Mouse (Mus musculus) left cerebral cortex, adult 9 months (tissue): ENCODE results near the gene Tex101.
A peak's percentile ranks its signal among the peaks of the same experiment; 100 is the strongest.
"Not testable (repeated sequence)": the region's sequence is repeated elsewhere in the genome, so short reads cannot be mapped to it uniquely, and the experiment has no call there.

Experiments used
- DNase-seq, 2 experiments: peaks; one replicate each; pipeline ENCODE4 v3.0.0; 2022; ENCODE audit warnings: low spot score in 2 of 2

Tex101 gene

DNA sequence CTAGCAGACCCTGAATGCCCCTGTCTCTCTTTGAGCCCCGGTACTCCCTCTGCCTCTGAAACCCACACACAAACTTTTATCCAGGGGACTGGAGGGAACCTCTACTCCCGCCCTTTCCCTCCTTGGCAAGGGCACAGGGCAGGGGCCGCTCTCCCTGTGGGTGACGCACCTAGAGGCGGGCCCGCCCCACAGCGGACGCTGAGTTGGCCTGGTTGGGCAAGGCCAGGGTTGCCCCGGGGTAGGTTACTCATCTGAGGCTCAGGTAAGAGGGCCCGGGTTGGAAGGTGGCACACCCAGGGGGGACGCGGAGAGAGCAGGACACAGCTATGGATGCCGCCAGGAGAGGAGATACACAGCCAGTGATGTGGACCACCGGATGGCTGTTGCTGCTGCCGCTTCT is 40.2 kb downstream of the Tex101 start, which contains the start of gene Lypd3:
Lypd3 (plus strand) TSS at position 287 of the 400 bp plus-strand sequence.
- no peak for DNase-seq

DNA sequence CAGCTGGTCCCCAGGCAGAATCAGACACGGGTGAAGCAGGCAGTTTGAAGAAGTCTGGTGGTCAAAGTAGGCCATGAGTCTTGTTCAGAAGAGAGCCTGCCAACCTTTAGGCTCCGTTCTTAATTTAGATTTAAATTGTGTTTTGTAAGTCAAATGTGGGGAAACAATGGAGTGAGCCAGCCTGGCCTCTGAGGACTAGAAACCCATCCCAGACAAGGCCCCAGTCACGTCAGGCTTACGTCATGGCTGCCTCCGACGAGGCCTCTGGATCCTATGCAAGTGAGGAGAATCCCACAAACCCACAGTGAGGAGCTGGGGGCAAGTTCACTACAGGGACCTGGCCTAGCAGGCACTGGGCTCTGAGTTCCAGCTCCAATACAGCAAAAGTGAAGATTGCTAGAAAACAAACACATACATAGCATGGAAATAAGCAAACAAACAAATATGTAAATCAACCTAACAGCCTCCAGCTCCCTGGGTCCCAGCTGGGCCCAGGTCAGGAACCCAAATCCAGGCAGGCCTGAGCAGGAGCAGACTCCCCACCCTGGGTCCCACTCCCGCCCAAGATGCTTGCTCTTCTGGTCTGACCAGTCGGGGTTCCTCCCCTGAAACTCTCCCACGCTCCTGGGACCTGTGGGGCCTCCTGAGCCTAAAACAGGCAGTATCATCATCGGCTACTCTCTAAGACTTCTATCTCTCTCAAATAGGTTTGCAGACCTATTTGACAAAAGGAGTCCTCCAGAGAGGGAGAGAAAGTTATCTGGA is 46.2 kb downstream of the Tex101 start:
- no peak for DNase-seq

DNA sequence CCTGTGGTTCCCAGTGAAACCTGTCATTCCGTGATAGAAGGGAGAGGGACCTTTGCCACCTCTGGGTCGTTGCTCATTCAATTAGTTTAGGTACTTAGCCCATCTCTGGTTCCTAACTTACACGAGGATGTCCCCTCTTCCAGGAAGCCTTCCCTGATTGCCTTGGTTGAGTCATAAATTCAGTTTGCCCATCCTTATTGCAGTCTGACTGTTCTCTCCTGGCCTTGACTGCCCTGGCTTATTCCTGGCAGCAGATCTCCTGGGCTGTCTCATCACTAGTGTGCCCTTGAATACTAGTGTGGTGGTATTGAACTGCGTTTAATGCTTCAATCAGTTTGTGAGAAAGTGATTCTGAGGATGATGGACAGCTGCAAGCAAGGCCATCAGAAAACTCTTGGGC is 46.8 kb downstream of the Tex101 start:
- no peak for DNase-seq

DNA sequence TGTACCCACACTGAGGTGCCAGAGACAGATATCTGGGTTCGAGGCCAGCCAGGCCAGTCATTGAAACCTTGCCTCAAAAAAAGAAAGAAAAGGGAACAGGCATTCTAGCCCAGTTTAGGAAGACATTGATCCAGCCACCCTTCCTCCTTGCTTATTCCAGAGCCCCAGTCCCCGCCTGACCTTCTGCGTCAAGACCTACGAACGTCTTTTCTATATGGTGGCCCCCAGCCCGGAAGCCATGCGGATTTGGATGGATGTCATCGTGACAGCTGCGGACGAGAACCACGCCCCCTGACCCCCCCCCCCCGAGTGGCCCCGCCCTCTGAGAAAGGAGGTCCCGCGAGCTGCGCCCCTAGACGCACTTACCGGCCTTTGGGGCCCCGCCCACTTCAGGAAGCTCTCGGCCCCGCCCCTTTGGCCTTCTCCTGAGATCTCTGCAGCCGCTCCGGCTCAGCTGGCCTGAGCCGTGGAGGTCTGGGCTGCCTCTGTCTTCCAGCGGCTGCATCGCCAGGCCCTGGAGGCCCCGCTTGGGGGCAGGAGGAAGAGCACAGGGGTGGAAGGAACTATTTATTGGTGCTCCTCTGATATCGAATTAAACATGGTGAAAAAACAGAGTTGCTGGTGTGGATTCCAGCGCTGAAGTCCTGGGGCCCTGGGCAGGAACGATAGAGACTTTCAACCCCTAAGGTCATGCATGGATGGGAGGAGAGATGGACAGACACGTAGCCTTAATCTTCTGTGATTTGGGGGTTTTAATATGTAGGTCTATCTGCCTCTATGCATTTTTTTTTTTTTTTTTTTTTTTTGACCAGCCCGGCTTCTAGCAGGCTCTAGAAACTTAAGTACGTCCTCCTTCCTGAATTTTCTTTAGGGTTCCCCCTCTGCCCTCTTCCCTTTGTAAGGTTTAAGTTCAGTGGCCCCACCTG is 47.5 kb downstream of the Tex101 start:
- peak in 1 of 2 experiments; percentile 35 for DNase-seq

DNA sequence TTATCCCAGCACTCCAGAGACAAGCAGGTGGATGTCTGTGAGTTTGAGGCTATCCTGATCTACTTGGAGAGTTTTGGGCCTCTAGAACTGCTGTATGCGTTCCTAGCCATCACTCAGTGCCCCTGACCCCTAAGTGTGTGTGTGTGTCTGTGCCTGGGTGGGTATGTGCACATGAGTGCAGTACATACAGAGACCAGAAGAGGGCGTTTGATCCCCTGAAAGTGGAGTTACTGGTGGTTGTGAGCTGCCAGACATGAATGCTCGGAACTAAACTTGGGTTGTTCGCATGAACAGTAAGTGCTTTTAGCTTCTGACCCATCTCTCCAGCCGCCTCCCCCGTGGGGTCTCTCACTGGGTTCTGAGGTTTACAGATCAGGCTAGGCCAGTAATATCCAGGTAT is 53.5 kb downstream of the Tex101 start:
- no peak for DNase-seq

DNA sequence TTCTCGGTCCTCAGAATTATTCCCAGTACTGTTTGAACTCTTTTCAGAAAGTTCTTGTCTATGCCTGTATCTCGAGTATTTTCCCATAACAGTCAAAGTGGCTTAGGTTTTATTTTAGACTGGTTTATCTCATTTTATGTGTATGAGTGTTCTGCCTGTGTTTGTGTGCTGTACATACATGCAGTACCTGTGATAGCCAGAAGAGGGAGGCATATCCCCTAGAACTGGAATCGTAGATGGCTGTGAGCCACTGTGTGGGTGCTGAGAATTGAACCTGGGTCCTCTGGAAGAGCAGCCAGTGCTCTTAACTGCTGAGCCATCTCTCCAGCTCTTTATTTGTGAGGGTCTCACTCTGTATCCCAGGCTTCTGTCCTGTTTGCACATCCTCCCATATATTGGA is 55.3 kb downstream of the Tex101 start:
- DNase-seq: no peak

DNA sequence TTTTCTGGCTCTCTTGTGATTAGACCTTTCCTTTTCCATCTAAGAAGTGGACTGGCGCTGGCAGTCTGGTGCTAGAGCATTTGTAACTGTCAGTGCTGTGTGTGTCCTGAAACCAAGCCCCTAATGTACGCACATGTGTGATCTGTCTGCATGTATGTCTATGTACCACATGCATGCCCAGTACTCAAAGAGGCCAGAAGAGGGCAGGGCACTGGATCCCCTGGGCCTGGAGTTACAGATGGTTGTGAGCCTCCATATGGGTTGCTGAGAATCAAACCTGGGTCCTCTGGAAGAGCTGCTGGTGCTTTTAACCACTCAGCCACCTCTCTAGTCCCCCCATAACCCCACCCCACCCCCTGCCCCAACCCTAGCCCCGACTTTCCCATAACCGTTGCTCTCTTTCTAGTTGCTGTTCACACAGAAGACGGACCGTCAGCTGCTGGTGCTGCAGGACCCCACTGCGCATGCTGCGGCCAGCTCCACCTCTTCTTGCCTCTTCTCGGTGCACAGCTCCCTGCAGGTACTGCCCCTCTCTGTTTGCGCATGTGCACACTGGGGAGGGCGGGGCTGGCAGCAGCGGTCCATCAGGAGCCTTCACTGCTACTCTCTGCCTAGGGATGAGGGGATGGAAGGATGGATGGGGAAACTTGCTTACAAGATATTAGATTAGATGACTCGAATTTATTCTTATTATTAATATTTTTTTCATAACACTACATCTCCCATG is 56.6 kb downstream of the Tex101 start:
- DNase-seq: no peak

DNA sequence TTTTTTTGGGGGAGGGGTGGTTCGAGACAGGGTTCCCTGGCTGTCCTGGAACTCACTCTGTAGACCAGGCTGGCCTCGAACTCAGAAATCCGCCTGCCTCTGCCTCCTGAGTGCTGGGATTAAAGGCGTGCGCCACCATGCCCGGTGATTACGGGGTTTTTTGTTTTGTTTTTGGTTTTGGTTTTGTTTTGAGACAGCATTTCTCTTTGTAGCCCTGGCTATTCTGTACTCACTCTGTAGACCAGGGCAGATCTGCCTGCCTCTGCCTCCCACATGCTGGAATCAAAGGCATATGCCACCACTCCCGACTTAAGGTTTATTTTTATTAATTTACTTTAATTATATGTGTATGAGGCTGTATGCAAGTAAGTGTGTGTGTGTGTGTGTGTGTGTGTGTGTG is 58.1 kb downstream of the Tex101 start:
- not testable (repeated sequence) for DNase-seq
